Mouse (Mus musculus): ENCODE measurements around the gene Fiz1. TPM values are rescaled to one million over a fixed set of nuclear protein-coding genes. Genes with fewer than 3 reads are reported as not detected.

Gene Fiz1
- polyA plus RNA-seq (2012; rRNA removed; ENCODE audit: low replicate concordance), result 24.9 and 25.9 TPM in 2 replicates

DNA sequence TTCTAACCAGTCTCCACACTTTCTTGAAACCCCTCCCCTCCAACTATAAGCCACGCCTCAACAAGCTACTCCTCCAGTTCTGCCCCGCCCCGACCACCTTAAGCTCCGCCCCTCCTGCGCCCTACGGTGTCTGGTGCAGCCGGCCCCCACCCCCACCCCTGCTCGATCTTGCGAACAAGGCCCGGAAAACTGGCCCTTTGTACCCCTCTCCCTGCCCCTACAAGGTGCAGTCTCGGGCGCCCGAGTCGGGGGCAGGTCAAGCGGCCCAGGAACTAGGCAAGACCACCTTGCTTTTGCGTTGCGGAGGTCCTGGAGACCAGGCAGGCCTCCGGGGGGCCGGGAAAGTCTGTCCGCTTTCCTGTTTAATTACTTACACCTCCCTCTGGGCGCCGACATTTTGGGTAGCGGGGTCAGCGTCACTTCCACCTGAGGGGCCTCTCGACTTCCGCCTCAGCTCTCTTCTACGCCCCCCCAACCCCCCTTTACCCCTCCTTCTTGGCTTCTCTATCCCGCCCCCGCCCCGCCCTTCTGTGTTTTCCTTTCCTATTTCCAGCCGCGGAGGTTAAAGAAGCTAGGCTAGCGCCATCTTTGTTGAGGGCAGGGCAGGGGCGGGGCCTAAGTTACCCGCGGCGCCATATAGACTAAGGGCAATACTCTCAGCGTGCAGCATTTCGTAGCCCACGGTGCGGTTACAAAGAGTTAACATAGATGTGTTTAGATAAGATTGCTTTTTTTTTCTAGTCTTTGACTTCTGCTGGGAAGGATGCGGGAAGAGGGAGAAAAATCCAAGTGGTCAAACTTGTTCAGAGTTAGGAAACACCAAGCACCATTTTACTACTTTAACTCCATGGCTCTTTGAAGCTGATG lies at the start of gene Fiz1, which contains the start of gene Zfp524:
TSS of gene Fiz1 (minus strand) at position 447 of the 867 bp plus-strand sequence.
TSS of gene Zfp524 (plus strand) at position 165 of the 867 bp plus-strand sequence.

DNA sequence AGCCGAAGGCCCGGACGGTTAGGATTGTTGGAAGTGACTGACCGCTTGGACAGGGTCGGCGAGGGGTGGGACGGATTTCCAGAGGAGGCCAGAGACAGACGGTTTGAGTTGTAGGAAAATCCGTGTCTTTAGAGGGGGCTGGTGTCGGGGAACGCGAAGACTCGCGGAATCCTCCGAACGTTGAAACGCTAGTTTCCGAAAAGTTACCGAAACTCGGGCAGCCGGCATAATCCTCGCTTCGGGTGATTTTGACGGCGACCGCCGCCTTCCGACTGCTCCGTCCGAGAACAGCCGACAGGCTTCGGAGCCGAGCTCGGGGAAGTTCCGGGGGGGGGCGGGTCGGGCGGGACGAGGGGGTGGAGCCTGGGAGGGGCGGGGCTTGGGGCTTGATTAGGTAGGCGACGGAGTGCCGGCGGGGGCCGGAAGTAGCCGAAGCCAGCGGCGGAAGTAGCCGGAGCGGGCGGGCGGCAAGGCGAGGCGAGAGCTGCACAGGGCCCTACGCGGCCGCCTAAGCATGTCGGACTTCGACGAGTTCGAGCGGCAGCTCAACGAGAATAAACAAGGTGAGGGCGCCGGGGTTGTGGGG lies 47.4 kb upstream of the Fiz1 start, which contains the start of gene U2af2:
TSS of gene U2af2 (plus strand) at position 370 of the 586 bp plus-strand sequence.

DNA sequence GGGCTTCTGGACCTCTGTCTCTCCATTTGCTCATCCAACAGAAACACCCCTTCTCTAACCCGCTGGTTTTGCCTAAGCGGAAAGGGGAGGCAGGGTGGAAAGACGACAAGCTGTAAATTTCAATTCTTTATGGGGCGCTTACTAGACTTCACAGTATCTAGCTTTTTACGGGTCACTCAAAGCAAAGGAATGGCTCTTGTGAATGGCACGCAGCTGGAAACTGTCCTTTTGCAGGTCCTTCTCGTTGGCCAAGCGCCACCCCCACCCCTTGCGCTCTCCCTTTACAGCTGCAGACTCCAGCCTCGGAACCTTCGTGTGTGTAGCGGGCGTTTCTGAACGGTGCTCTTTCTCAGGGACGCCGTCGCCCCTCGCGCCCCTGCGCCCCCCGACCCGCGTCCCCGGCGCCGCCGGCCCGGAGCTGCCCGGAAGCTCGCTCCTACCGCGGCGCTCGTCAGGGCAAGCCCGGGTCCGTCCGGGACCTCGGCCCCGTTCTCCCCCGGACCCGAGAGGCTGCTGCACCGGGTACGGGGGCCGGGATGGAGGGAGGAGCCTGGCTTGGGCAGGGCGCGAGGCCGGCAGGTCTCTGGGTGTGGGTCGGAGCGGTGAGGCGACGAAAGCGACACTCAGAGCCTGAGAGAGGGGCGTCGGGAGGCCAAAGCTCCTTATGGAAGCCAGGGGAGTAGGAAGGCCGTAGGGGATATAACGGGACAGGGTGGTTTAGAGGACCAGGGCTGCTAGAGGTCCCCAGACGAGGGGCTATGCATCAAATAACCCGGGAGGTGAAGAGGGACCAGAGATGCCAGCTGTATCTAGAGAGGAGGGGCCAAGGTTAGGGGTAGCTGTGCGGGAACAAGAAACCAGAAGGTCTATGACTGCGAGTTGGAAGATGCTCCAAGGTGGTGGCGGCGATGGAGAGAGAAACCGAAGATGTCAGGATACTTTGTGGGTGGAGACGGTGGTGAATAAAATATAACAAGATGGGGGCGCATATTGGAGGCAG lies 37.0 kb upstream of the Fiz1 start, which contains the start of gene Zfp580:
TSS of gene Zfp580 (plus strand) at position 346 of the 1,000 bp plus-strand sequence.

DNA sequence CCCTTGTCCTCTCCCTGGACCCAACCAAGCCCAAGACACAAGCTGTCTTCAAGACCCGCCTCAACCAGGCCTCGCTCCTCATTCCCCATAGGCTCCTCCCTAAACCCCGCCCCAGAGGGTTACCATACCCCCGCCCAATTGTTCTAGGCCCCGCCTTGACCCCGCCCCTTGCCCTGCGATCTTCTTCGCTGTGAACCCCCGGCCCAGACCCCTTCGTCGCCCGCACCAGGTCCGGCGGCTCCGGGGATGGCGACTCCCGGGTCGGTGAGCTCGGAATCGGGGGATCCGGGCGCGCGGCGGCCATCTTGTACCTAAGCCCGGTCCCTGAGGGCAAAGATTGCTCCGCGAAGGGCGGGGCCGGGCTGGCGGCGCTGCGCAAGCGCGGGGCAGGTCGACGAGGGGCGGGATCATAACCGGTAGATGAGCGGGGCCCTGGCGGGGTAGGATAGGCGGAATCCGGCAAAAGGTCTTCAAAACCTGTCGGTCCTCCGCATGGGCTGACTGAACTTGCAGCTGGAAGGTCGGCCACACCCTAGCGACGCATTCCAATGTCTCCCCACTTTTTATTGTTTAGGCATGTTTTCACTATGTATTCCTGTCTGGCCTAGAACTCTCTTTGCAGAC lies 23.7 kb upstream of the Fiz1 start, which contains the start of gene Zfp784:
TSS of gene Zfp784 (minus strand) at position 338 of the 624 bp plus-strand sequence.

DNA sequence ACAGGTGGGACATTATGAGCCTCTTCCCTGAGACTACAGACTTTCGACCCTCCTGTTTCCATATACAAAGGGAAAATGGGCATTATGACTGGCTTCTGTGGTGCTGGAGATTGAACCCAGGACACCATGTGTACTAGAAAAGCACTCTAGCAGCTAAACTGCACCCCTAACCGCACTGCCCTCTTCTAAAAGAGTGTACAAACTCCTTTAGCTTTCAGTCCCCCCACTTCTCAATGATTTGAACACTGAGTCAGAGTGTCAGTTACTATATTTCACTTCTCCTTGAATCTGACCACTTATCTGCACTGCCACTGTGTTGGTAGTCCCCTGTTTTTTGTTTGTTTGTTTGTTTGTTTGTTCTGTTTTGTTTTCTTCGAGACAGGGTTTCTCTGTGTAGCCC lies 19.3 kb upstream of the Fiz1 start, which contains the start of gene 4632433K11Rik:
TSS of gene 4632433K11Rik (plus strand) at position 301 of the 400 bp plus-strand sequence.

DNA sequence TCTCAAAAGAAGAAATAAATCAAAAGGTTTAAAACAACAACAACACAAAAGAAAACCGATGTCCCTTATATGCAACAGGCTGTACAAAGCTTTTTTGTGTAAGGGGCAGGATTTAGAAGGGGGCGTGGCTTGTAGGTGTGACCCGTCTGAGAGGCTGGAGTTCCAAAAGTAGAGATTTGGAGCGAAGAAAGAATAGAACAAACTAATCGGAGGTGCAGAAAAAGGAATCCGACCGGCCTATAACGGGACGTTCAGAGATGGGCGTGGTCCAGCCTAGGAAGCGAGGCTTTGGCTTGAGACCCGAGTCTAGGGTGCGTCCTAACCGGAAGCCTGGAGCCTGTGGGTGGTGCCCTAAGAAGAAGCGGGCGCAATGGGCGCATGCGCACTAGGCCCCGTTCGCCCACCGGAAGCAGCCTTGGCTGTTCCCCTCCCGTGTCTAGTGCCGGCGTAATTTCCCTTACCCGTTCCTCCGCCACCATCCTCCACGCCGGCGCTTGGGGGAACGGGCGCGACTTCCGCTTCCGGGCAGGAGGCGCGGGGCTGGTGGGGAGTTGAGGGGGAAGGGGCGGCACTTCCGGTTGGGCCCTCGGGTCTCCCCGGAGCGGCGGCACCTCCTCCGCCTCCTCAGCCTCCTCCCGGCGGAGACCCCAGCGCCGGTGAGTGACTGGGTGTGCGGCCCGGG lies 5.6 kb upstream of the Fiz1 start, which contains the start of the genes Zfp865 and Ccdc106:
TSS of gene Zfp865 (plus strand) at position 377 of the 682 bp plus-strand sequence.
TSS of gene Ccdc106 (plus strand) at position 554 of the 682 bp plus-strand sequence.

DNA sequence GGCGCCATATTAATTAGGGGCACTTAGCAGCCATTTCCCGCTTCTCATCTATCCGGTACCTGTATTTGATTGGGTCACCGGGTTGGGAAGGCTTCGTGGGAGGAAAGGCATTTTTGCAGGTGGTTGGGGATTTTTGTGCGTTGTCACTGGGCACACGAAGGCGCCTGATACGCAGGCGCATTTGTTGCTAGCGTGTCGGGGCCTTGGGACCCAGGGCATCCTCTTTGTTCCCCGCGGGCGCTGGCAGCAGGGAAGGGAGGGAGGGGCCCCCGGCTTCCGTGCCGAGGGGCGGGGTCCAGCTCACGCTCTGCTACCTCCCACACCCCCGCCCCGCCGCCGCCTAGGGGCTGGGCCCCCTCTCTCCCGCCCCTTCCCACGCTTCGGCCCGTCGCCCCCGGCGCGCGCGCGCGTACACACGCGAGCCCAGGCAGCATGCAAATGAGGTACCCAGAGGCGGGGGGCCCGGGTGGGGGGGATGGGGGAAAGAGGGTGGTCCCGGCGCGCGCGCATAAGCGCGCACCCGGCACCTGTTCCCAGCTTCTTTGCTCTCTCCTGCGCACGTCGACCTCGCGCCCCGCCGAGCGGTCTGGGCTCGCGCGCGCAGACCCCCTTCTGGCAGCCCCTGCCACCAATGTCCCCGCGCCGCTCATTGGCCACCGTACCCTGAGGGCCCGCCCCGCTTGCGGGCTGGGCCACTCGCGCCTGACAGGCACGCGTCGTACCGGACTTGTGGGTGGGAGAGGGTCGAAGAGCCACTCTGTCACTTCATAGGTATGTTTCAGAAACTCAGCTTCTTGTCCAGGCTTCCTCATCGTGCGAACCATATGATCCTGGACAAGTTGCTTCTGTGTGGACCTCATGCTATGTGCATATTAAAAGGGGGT lies 863 bp upstream of the Fiz1 start, which contains the start of gene Gm44973:
TSS of gene Gm44973 (plus strand) at position 379 of the 884 bp plus-strand sequence.

DNA sequence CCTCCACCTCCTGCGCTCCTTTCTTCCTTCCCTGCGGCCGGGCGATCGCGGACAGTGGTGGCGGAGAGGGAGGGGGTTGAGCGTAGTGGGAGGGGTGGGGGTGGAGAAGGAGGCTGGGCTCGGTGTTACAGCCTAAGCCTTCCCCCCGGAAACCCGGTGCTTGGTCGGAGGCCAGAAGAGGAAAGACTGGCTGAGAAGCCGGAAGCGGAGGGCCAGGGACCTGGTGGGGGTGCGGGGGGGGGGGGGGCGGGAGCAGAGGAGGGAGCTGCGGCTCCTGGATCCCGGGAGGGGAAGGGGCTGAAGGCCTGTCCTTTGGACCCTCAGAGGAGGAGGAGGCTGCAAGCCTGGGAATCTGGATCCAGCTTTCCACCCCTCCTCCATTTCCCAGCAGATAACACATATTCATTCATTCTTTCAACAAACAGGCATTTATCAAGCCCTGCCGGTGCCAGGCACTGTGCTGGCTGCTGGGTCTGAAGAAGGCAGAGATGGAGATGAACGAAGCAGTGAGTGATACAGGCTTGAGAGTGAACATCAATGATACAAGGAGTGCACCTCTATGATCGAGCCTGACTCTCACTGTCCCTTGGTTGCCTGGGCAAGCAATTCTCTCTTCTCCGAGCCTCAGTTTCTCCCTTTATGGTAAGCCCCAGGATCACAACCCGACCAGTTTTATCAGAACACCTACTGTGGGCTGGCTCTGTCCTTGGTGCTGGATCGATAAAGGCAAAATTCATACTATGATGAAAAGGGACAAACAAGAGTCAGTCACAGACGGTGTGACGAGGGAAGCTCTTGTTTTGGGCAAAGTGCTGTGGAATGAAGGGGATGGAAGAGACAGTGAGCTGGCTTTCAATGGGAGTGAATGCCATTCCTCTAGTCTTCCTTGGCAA lies 18.2 kb downstream of the Fiz1 start, which contains the start of gene Zfp579:
TSS of gene Zfp579 (minus strand) at position 156 of the 893 bp plus-strand sequence.

DNA sequence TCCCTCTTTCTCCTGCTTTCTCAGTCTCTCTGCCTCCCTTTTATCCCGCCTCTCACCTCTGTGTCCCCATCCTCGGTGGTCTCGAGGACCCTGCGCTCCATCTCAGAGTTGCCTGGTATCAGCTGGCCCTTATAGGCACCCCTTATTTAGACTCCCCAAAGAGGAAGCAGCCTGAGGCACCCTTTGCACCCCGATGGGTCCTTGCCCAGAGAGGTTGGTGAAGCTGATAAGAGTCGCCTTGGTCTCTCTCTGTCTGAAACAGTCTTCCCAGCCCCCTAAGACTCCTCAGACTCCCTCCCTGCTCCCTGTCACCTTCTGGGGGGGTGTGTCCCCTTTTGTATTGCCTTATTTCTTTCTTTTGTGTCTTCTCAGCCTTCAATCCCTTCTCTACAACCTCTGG lies 43.4 kb downstream of the Fiz1 start, which contains the start of gene Sbk3:
TSS of gene Sbk3 (minus strand) at position 101 of the 400 bp plus-strand sequence.

DNA sequence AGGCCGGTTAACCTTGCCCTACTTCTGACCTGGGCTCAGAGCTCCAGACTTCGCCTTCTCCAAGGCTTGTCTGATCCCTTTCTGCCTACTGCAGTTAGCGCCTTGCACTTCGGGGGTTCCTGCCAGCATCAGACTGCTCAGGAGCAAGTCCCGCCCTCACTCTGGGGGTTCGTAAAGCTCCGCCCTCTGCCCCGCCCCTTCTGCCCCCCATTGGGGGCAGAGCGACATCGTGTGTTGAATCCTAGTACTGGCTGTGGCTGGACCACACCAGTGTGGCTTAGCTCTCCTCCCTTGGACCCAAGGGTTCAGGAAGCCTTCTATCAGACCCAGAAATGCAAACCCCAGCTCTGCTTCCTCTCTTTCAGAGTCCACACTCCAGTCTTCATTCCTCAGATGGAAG lies 50.2 kb downstream of the Fiz1 start, which contains the start of gene Sbk2:
TSS of gene Sbk2 (minus strand) at position 135 of the 400 bp plus-strand sequence.

Other genes with a start within 250 kb of the Fiz1 start
- not detected in 2 replicates for gene Fam71e2, start 243.4 kb downstream of the Fiz1 start, polyA plus RNA-seq (2012; rRNA removed; ENCODE audit: low replicate concordance)
- gene Il11, start 231.8 kb downstream of the Fiz1 start, polyA plus RNA-seq (2012; rRNA removed; ENCODE audit: low replicate concordance), result 0.21 and 0.53 TPM in 2 replicates
- gene Tmem190, start 231.8 kb downstream of the Fiz1 start, polyA plus RNA-seq (2012; rRNA removed; ENCODE audit: low replicate concordance), result not detected in 2 replicates
- gene Tmem238, start 225.0 kb downstream of the Fiz1 start, polyA plus RNA-seq (2012; rRNA removed; ENCODE audit: low replicate concordance), result 245 and 842 TPM in 2 replicates
- 347 and 393 TPM in 2 replicates for gene Rpl28, start 221.8 kb downstream of the Fiz1 start, polyA plus RNA-seq (2012; rRNA removed; ENCODE audit: low replicate concordance)
- 184 and 256 TPM in 2 replicates for gene Ube2s, start 202.1 kb downstream of the Fiz1 start, polyA plus RNA-seq (2012; rRNA removed; ENCODE audit: low replicate concordance)
- gene Shisa7, start 170.0 kb downstream of the Fiz1 start, polyA plus RNA-seq (2012; rRNA removed; ENCODE audit: low replicate concordance), result 0.19 and 3.1 TPM in 2 replicates
- gene Isoc2b, start 144.4 kb downstream of the Fiz1 start, polyA plus RNA-seq (2012; rRNA removed; ENCODE audit: low replicate concordance), result 31.8 and 33.1 TPM in 2 replicates
- 34.1 and 38.8 TPM in 2 replicates for gene Isoc2a, start 137.5 kb downstream of the Fiz1 start, polyA plus RNA-seq (2012; rRNA removed; ENCODE audit: low replicate concordance)
- gene Gm36210, start 108.2 kb downstream of the Fiz1 start, polyA plus RNA-seq (2012; rRNA removed; ENCODE audit: low replicate concordance), result not detected in 2 replicates
- 26.2 and 34.2 TPM in 2 replicates for gene Zfp628, start 99.5 kb downstream of the Fiz1 start, polyA plus RNA-seq (2012; rRNA removed; ENCODE audit: low replicate concordance)
- 8.4 and 8.7 TPM in 2 replicates for gene Nat14, start 92.7 kb downstream of the Fiz1 start, polyA plus RNA-seq (2012; rRNA removed; ENCODE audit: low replicate concordance)
- 2.7 and 4.6 TPM in 2 replicates for gene Ssc5d, start 88.9 kb downstream of the Fiz1 start, polyA plus RNA-seq (2012; rRNA removed; ENCODE audit: low replicate concordance)
- gene Sbk2, start 50.3 kb downstream of the Fiz1 start, polyA plus RNA-seq (2012; rRNA removed; ENCODE audit: low replicate concordance), result not detected in 2 replicates
- gene Sbk3, start 43.5 kb downstream of the Fiz1 start, polyA plus RNA-seq (2012; rRNA removed; ENCODE audit: low replicate concordance), result 0.02 TPM in 1 of 2 replicates, not detected in the other
- 39.0 and 47.9 TPM in 2 replicates for gene Zfp579, start 18.5 kb downstream of the Fiz1 start, polyA plus RNA-seq (2012; rRNA removed; ENCODE audit: low replicate concordance)
- 46.4 and 57.1 TPM in 2 replicates for gene Zfp524, start 282 bp downstream of the Fiz1 start, polyA plus RNA-seq (2012; rRNA removed; ENCODE audit: low replicate concordance)
- not detected in 2 replicates for gene Gm44973, start 799 bp upstream of the Fiz1 start, polyA plus RNA-seq (2012; rRNA removed; ENCODE audit: low replicate concordance)
- 29.9 and 32.6 TPM in 2 replicates for gene Zfp865, start 5.7 kb upstream of the Fiz1 start, polyA plus RNA-seq (2012; rRNA removed; ENCODE audit: low replicate concordance)
- gene Ccdc106, start 5.9 kb upstream of the Fiz1 start, polyA plus RNA-seq (2012; rRNA removed; ENCODE audit: low replicate concordance), result 1.6 and 2.3 TPM in 2 replicates
- not detected in 2 replicates for gene 4632433K11Rik, start 19.4 kb upstream of the Fiz1 start, polyA plus RNA-seq (2012; rRNA removed; ENCODE audit: low replicate concordance)
- gene Zfp784, start 23.7 kb upstream of the Fiz1 start, polyA plus RNA-seq (2012; rRNA removed; ENCODE audit: low replicate concordance), result 6.7 and 8.4 TPM in 2 replicates
- gene Zfp580, start 36.8 kb upstream of the Fiz1 start, polyA plus RNA-seq (2012; rRNA removed; ENCODE audit: low replicate concordance), result 18.1 and 22.7 TPM in 2 replicates
- gene U2af2, start 47.4 kb upstream of the Fiz1 start, polyA plus RNA-seq (2012; rRNA removed; ENCODE audit: low replicate concordance), result 108 and 110 TPM in 2 replicates
- 442 and 660 TPM in 2 replicates for gene Epn1, start 65.5 kb upstream of the Fiz1 start, polyA plus RNA-seq (2012; rRNA removed; ENCODE audit: low replicate concordance)
- not detected in 2 replicates for gene Rfpl4, start 102.3 kb upstream of the Fiz1 start, polyA plus RNA-seq (2012; rRNA removed; ENCODE audit: low replicate concordance)
- 0.21 and 0.47 TPM in 2 replicates for gene Rasl2-9, start 111.3 kb upstream of the Fiz1 start, polyA plus RNA-seq (2012; rRNA removed; ENCODE audit: low replicate concordance)
- gene Vmn1r55, start 135.0 kb upstream of the Fiz1 start, polyA plus RNA-seq (2012; rRNA removed; ENCODE audit: low replicate concordance), result not detected in 2 replicates
- gene Vmn1r56, start 182.1 kb upstream of the Fiz1 start, polyA plus RNA-seq (2012; rRNA removed; ENCODE audit: low replicate concordance), result not detected in 2 replicates
- gene Vmn1r57, start 203.8 kb upstream of the Fiz1 start, polyA plus RNA-seq (2012; rRNA removed; ENCODE audit: low replicate concordance), result not detected in 2 replicates